Mouse (Mus musculus) midbrain, embryonic 14.5 days (tissue): ENCODE data around the gene Trank1. TPM values are rescaled to one million over a fixed set of nuclear protein-coding genes. Genes with fewer than 3 reads are reported as not detected.

Experiments
- ATAC-seq: fragments of 200-750 bp; cut with Nextera tagmentation; 2 replicates; pipeline ENCODE4 v1.8.0; 2017; ENCODE audit warnings: moderate number of reproducible peaks, moderate library complexity; ENCODE audit not compliant: low FRiP score, low TSS enrichment
- DNase-seq: peaks from one replicate; pipeline ENCODE4 v3.0.0-alpha.2; 2015
- H3K27ac ChIP-seq: fragments of 300-500 bp; sonication (generic); replicated peaks from 2 replicates; pipeline ENCODE4 v1.5.1; 2014; ENCODE audit warnings: mild to moderate bottlenecking, low read depth, low read length, moderate library complexity
- H3K27me3 ChIP-seq: fragments of 300-500 bp; sonication (generic); 2 replicates; pipeline ENCODE4 v1.6.1; 2014; ENCODE audit warnings: low read length, control low read depth, mixed read lengths; ENCODE audit not compliant: control insufficient read depth, insufficient read depth
- H3K36me3 ChIP-seq: fragments of 300-500 bp; sonication (generic); 2 replicates; pipeline ENCODE4 v1.6.1; 2014; ENCODE audit warnings: low read length, control low read depth; ENCODE audit not compliant: control insufficient read depth, insufficient read depth
- H3K4me1 ChIP-seq: fragments of 300-500 bp; sonication (generic); 2 replicates; pipeline ENCODE4 v1.6.1; 2014; ENCODE audit warnings: mild to moderate bottlenecking, antibody characterized with exemption, low read length, control low read depth; ENCODE audit not compliant: control insufficient read depth, insufficient read depth
- H3K4me2 ChIP-seq: fragments of 300-500 bp; sonication (generic); 2 replicates; pipeline ENCODE4 v1.6.1; 2014; ENCODE audit warnings: mild to moderate bottlenecking, low read length, moderate library complexity
- H3K4me3 ChIP-seq: fragments of 300-500 bp; sonication (generic); replicated peaks from 2 replicates; pipeline ENCODE4 v1.5.1; 2014; ENCODE audit warnings: low read depth, low read length
- H3K9ac ChIP-seq: fragments of 300-500 bp; sonication (generic); replicated peaks from 2 replicates; pipeline ENCODE4 v1.6.1; 2014; ENCODE audit warnings: mild to moderate bottlenecking, low read length, moderate library complexity
- H3K9me3 ChIP-seq: fragments of 300-500 bp; sonication (generic); 2 replicates; pipeline ENCODE4 v1.6.1; 2016; ENCODE audit warnings: low read length, control low read depth, mixed read lengths; ENCODE audit not compliant: control insufficient read depth
- WGBS: fragments of 180-500 bp; shearing (Covaris S2); extraction: QIAGEN DNeasy Blood & Tissue Kit; methylation state at CpG from one replicate; pipeline ENCODE4 v1.1.7; 2014; 5-methylcytosine and 5-hydroxymethylcytosine counted together
- polyA plus RNA-seq: library from polyadenylated mRNA; unstranded; fragments of >200 nt; fragmentation: Nextera tagmentation; extraction: Ambion mirVana; gene quantifications from 2 replicates; pipeline ENCODE4 v1.2.1, GENCODE M21; 2014

Trank1 gene
- polyA plus RNA-seq, 1 experiment from 2014 or later, result 14.2 TPM

DNA sequence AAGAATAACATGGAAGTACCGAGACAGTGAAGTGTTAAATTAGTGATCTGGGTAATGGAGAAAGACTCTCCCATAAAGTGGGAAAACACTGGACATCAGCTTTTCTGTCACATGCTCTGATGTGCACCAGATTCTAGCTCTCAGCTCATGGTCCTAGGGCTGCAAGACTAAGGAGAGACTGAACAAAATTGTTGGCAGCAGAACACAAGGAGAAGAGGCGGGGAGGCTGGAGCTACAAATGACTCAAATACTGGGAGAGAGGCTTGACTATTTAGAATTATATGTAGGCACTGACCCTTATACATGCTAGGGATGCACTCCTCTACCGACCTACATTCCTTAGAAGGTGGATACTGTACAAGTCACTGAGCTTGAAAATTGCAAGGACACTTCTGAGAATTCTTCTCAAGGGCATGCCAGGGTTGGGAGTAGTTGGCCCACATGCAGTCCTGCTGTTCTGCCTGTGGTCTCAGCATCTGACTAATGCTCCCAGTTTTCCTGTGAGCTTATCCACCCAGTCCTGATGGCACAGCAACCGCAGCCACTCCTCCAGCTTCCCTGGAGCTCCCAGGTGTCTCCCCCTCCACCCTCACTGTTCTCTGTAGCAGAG is 23.1 kb downstream of the Trank1 start:
- ATAC-seq (no peak), DNase-seq (no peak)
- no peak overlapping the region for H3K27ac ChIP-seq
- H3K27me3 ChIP-seq, result no peaks in the 10 kb centered on the region
- no peak overlapping the region for H3K9ac ChIP-seq
- no peaks in the 10 kb centered on the region for H3K36me3 ChIP-seq
- no peak overlapping the region for H3K4me3 ChIP-seq
- H3K4me2 ChIP-seq, result no peak overlapping the region
- no peaks in the 10 kb centered on the region for H3K4me1 ChIP-seq
- no peaks in the 10 kb centered on the region for H3K9me3 ChIP-seq
- 73% methylated on average over 4 of the region's 4 CpGs for WGBS

DNA sequence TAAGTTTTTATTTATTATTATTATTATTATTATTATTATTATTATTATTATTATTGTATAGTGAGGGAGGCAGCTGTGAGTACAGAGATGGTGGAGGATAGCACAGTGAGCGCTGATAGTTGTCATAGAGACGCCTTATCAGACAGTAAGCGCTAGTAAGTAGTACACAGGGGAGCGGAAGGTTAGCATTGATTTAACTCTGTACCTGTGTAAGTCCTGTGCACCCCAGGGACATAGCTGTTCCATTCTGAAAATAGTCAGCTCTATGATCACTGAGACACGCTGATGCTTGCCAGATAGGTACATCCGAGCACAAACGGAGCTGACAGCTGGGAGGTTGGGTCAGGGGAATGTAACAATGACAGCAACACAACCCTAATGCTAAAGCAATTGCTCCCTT is 39.7 kb downstream of the Trank1 start:
- Histone ChIP-seq H3K9me3 (no peaks in the 10 kb centered on the region), H3K4me1 (peaks cover 8% of the 10 kb centered on the region; the same call in 1 of the 2 replicates), H3K4me3 (0 out of 2 replicates have a peak overlapping the region, but pooled peaks have one; percentile 22), H3K27ac (peak overlapping the region; percentile 80), H3K27me3 (no peaks in the 10 kb centered on the region), H3K36me3 (no peaks in the 10 kb centered on the region), H3K9ac (0 out of 2 replicates have a peak overlapping the region, but pooled peaks have one; percentile 34), H3K4me2 (peak overlapping the region; percentile 49)
- DNase-seq (peak; percentile 69), ATAC-seq (no peak)
- 42% methylated on average over 7 of the region's 7 CpGs for WGBS

DNA sequence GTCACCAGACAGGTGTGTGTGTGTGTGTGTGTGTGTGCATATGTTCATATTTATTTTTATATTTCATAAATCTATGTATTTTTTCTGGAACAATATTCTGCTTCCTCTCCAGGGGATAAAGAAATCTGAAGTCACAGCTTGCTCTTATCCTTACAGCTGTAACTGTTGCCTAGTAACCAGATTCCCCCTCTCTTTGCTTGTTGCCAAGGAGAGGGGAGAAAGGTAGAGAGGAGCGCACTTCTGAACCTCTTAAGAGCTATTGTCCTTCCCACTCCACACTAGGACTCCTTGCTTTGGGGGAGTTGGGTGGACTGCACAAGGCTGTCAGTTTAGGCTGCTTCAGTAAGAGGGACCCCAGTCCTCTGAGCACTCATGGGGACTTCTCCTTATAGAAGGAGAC is 40.1 kb downstream of the Trank1 start:
- peak overlapping the region; percentile 49 for H3K4me2 ChIP-seq
- H3K27ac ChIP-seq, result peak overlapping the region; percentile 80
- H3K27me3 ChIP-seq, result no peaks in the 10 kb centered on the region
- H3K4me3 ChIP-seq, result peak overlapping the region; percentile 22
- peak; percentile 78 for DNase-seq
- peaks cover 8% of the 10 kb centered on the region; the same call in 1 of the 2 replicates for H3K4me1 ChIP-seq
- 5% methylated on average over 1 of the region's 1 CpGs for WGBS
- H3K9ac ChIP-seq, result peak overlapping the region; percentile 34; the same call in 1 of the 2 replicates
- peak; percentile 37; the same call in 1 of the 2 replicates for ATAC-seq
- H3K36me3 ChIP-seq, result no peaks in the 10 kb centered on the region
- no peaks in the 10 kb centered on the region for H3K9me3 ChIP-seq

DNA sequence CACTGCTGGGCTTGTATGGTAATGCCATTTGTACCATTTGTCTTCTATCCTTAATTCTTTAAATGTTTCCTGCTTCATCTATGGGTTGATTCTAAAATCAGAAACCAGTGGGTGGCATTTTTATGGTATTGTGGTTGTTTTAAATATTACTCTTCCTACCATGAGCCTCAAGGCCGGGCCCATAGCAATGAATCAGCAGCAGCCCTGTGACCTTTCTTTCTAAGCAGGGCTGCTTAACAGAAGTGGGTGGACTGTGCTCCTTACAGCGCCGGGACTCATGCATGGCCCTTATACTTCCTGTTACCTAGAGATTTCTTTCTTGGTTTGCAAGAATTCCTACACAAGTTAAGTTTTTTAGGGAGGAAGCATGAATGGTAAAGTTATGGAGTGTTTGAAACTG is 41.1 kb downstream of the Trank1 start:
- Histone ChIP-seq H3K4me2 (peak overlapping the region; percentile 49), H3K9ac (no peak overlapping the region), H3K36me3 (no peaks in the 10 kb centered on the region), H3K27me3 (no peaks in the 10 kb centered on the region), H3K27ac (no peak overlapping the region; the same call in 1 of the 2 replicates), H3K4me1 (peaks cover 8% of the 10 kb centered on the region; the same call in 1 of the 2 replicates), H3K4me3 (peak overlapping the region; percentile 22; the same call in 1 of the 2 replicates), H3K9me3 (no peaks in the 10 kb centered on the region)
- 69% methylated on average over 3 of the region's 3 CpGs for whole genome bisulfite sequencing
- DNase-seq (no peak), ATAC-seq (no peak)

DNA sequence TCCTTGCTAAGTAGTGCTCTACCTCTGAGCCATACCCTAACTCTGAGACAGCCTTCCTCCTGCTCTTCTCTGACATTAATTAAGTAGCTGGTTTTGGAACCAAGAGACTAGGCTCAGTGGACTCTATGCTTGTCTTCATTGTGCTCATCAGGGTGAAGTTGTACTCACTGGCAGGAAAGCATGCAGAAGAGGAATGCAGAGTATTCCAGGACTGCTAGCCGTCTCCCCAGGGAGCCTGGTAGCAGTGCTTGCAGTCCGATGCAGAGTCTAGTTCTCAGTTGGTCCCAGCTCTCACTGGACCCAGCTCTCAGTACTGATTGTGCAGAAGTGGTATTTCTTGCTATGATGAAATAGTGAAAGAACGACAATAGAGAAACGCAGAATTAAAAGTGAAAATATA is 43.5 kb downstream of the Trank1 start:
- peaks cover 8% of the 10 kb centered on the region; the same call in 1 of the 2 replicates for H3K4me1 ChIP-seq
- no peak overlapping the region for H3K4me2 ChIP-seq
- no peak overlapping the region for H3K9ac ChIP-seq
- no peaks in the 10 kb centered on the region for H3K27me3 ChIP-seq
- ATAC-seq (no peak), DNase-seq (no peak)
- no peak overlapping the region for H3K4me3 ChIP-seq
- H3K9me3 ChIP-seq, result no peaks in the 10 kb centered on the region
- 62% methylated on average over 4 of the region's 4 CpGs for WGBS
- no peaks in the 10 kb centered on the region for H3K36me3 ChIP-seq
- H3K27ac ChIP-seq, result no peak overlapping the region

DNA sequence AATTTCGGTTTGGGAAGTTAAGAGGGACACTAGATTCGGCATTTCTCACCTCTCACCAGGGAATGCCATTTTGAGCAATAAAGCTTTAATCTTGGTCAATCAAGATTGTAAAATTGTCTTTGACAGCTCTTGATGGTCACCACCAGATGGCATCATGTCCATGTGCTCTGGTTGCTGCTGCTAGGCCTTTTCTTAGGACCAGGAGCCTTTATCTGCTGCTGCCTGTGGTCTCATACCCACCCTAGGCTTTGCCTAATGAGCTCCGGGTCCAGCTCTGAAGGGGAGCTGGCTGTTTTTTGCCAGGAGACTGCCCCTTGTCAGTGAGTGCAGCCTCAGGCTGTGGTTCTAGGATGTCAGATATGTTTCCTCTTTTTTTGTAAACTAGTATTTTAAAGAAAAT is 44.8 kb downstream of the Trank1 start:
- no peaks in the 10 kb centered on the region for H3K36me3 ChIP-seq
- no peak overlapping the region for H3K27ac ChIP-seq
- ATAC-seq, result no peak
- DNase-seq, result peak; percentile 80
- no peaks in the 10 kb centered on the region for H3K9me3 ChIP-seq
- H3K4me1 ChIP-seq, result peaks cover 4% of the 10 kb centered on the region; the same call in 1 of the 2 replicates
- H3K9ac ChIP-seq, result no peak overlapping the region
- no peaks in the 10 kb centered on the region for H3K27me3 ChIP-seq
- 33% methylated on average over 3 of the region's 3 CpGs for WGBS
- no peak overlapping the region for H3K4me3 ChIP-seq
- no peak overlapping the region for H3K4me2 ChIP-seq

DNA sequence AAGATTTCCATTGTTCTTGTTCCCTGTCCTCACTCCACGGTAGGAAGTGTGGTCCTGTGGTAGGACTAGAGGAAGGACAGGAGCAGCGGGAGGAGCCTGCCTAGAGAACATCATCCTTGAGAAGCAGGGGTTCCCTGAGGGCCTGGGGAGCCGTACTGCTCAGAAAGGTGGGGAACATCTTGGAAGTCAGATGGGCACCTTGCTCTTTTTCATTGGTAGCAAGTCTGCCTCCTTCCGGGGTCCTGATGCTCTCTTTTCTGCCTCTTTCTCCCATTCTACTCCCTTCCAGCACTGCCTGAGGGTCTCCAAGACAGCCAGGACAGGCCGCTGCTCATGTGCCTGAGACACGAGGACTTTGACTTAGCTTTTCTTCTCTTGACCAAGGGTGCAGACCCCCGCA is 52.1 kb downstream of the Trank1 start:
- WGBS, result 72% methylated on average over 7 of the region's 7 CpGs
- no peaks in the 10 kb centered on the region for H3K4me1 ChIP-seq
- H3K9ac ChIP-seq, result no peak overlapping the region
- H3K27me3 ChIP-seq, result no peaks in the 10 kb centered on the region
- H3K9me3 ChIP-seq, result no peaks in the 10 kb centered on the region
- DNase-seq (no peak), ATAC-seq (no peak)
- H3K4me3 ChIP-seq, result no peak overlapping the region
- no peak overlapping the region for H3K4me2 ChIP-seq
- H3K27ac ChIP-seq, result no peak overlapping the region
- peaks cover 15% of the 10 kb centered on the region for H3K36me3 ChIP-seq

DNA sequence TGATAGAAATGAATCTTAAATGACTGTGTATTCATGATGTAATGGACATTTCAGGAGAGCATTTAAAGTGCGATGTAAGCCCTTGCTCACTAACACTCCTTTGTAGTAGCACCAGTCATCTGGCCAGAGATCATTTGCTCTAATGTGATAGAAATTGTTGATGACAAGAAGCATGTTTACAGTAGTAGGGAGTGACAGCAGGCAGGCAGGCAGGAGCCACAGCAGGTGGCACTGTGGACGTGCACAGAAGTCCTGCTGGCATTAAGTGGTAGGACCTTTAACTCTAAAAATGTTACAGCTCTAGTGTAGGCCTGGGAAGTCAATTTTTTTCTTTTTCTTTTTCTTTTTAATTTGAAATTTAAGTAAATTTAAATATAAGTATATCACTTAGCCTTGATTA is 56.2 kb downstream of the Trank1 start:
- Histone ChIP-seq H3K36me3 (peaks cover 15% of the 10 kb centered on the region), H3K27me3 (no peaks in the 10 kb centered on the region), H3K9ac (no peak overlapping the region), H3K4me1 (no peaks in the 10 kb centered on the region), H3K27ac (no peak overlapping the region), H3K4me2 (no peak overlapping the region), H3K9me3 (no peaks in the 10 kb centered on the region), H3K4me3 (no peak overlapping the region)
- 67% methylated on average over 2 of the region's 2 CpGs for WGBS
- no peak for ATAC-seq
- DNase-seq, result no peak

DNA sequence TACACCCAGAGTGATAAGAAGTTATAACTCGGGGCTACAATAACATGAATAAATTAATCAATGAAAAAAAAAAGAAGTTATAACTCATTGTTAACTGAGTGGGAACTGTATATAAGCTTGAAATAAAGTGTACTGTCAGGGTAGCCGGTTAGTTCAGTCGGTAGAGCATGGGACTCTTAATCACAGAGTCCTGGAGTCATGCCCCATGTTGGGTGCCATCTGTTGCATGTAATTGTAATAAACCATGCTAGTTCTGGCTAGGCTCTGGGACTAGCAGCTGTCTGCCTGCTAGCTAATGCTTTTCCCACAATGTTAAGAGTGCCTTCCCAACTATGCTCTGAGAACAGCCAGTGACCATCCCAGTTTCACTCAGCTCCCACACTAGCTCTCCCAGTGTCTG is 60.5 kb downstream of the Trank1 start:
- H3K36me3 ChIP-seq, result 0 out of 2 replicates have a peak, but pooled peaks cover 3% of the 10 kb centered on the region
- H3K9ac ChIP-seq, result no peak overlapping the region
- no peak overlapping the region for H3K27ac ChIP-seq
- no peaks in the 10 kb centered on the region for H3K27me3 ChIP-seq
- no peaks in the 10 kb centered on the region for H3K9me3 ChIP-seq
- ATAC-seq, result no peak
- H3K4me2 ChIP-seq, result no peak overlapping the region
- WGBS, result 91% methylated on average over 3 of the region's 3 CpGs
- no peaks in the 10 kb centered on the region for H3K4me1 ChIP-seq
- no peak for DNase-seq
- no peak overlapping the region for H3K4me3 ChIP-seq
